11 mouse cellular contexts compared by ENCODE assay signal in genomic region chr11:36678542-36678941, GRCm38 (mm10).
DNase-seq lines count a peak whose midpoint lies in the region; ATAC-seq and TF ChIP-seq lines count a peak whose summit lies in the region.
"Had no signal": no experiment of that assay in that cellular context is flagged by ENCODE, and none has a peak within 500 bp of the region (broad histone marks: within the 10 kb centered on the region; RNA-seq: fewer than 3 reads in every experiment).

No protein-coding gene starts in this region.

- ATAC-seq in heart, embryonic 14.5 days (ENCODE audit: insufficient number of reproducible peaks, insufficient read depth, low FRiP score, low read depth) = no peak
- no peak for ATAC-seq in midbrain, embryonic 11.5 days (ENCODE audit: low FRiP score)

- TF ChIP-seq EP300 in heart, adult 2 months (IDR thresholded peaks at IDR 0.05; ENCODE audit: insufficient read depth, low read depth, low read length) = no peak

- H3K4me1 ChIP-seq in heart, embryonic 14.5 days (ENCODE audit: control insufficient read depth in 2 of 2, insufficient read depth in 2 of 2, low read length in 2 of 2) = peaks cover 4 to 8% of the 10 kb centered on the region in 2 experiments; a peak in 3 of 4 replicates
- no peaks in the 10 kb centered on the region; the same call in 1 of the 2 replicates for H3K4me1 ChIP-seq in heart, adult 2 months (ENCODE audit: control insufficient read depth, insufficient read depth, low read length)
- peaks cover 3% of the 10 kb centered on the region for H3K4me1 ChIP-seq in cortical plate, adult 2 months (ENCODE audit: control insufficient read depth, insufficient read depth, low read length)
- H3K4me1 ChIP-seq in hindbrain, embryonic 10.5 days (replicated peaks) = peaks cover 51% of the 10 kb centered on the region
- peaks cover 24% of the 10 kb centered on the region for H3K4me1 ChIP-seq in midbrain, embryonic 11.5 days (ENCODE audit: control insufficient read depth, insufficient read depth, low read length)
- H3K4me1 ChIP-seq: stomach, embryonic 15.5 days had no signal

- no peaks in the 10 kb centered on the region for H3K27me3 ChIP-seq in heart, embryonic 14.5 days (ENCODE audit: control insufficient read depth, insufficient read depth, low read length)
- H3K27me3 ChIP-seq in heart, adult 2 months (ENCODE audit: control insufficient read depth, insufficient read depth, low read length) = peaks cover 1% of the 10 kb centered on the region
- no peaks in the 10 kb centered on the region for H3K27me3 ChIP-seq in hindbrain, embryonic 10.5 days (ENCODE audit: insufficient read depth, poor library complexity, severe bottlenecking)
- H3K27me3 ChIP-seq in midbrain, embryonic 11.5 days (ENCODE audit: control insufficient read depth, insufficient read depth, low read length) = no peaks in the 10 kb centered on the region

- no peaks in the 10 kb centered on the region for H3K36me3 ChIP-seq in heart, embryonic 14.5 days (ENCODE audit: control insufficient read depth, insufficient read depth, low read length)
- H3K36me3 ChIP-seq in heart, adult 2 months (ENCODE audit: control insufficient read depth, insufficient read depth, low read length) = no peaks in the 10 kb centered on the region
- no peaks in the 10 kb centered on the region for H3K36me3 ChIP-seq in hindbrain, embryonic 10.5 days
- no peaks in the 10 kb centered on the region for H3K36me3 ChIP-seq in midbrain, embryonic 11.5 days (ENCODE audit: control insufficient read depth, insufficient read depth, low read length)
- H3K36me3 ChIP-seq: stomach, embryonic 15.5 days had no signal

- H3K27ac ChIP-seq in heart, embryonic 14.5 days (replicated peaks in 1 of 2; ENCODE audit: control insufficient read depth in 1 of 2, insufficient read depth in 1 of 2, low read depth in 2 of 2, low read length in 2 of 2) = no peak overlapping the region
- no peak overlapping the region for H3K27ac ChIP-seq in heart, adult 2 months
- peak overlapping the region; percentile 73 for H3K27ac ChIP-seq in cortical plate, adult 2 months (ENCODE audit: insufficient read depth, low read length)
- H3K27ac ChIP-seq in hindbrain, embryonic 10.5 days = peak overlapping the region; percentile 96
- H3K27ac ChIP-seq in midbrain, embryonic 11.5 days (ENCODE audit: low read depth, low read length) = peak overlapping the region; percentile 96
- H3K27ac ChIP-seq: stomach, embryonic 15.5 days had no signal

- peak overlapping the region; percentile 75 for H3K4me2 ChIP-seq in heart, embryonic 14.5 days (ENCODE audit: low read length)
- peak overlapping the region; percentile 44 for H3K4me2 ChIP-seq in midbrain, embryonic 11.5 days

- H3K4me3 ChIP-seq in heart, embryonic 14.5 days (ENCODE audit: control insufficient read depth in 1 of 2, insufficient read depth in 1 of 2, low read depth in 1 of 2, low read length in 2 of 2) = peak overlapping the region in 1 of 2 experiments; percentile 53; a peak in 2 of 4 replicates
- H3K4me3 ChIP-seq in heart, adult 2 months = no peak overlapping the region
- peak overlapping the region; percentile 66; the same call in 1 of the 2 replicates for H3K4me3 ChIP-seq in cortical plate, adult 2 months (ENCODE audit: insufficient read depth, low read length)
- H3K4me3 ChIP-seq in hindbrain, embryonic 10.5 days = peak overlapping the region; percentile 58
- H3K4me3 ChIP-seq in midbrain, embryonic 11.5 days (ENCODE audit: low read depth, low read length) = peak overlapping the region; percentile 48; the same call in 1 of the 2 replicates

- 50% methylated on average over 2 of the region's 2 CpGs for WGBS in heart, embryonic 14.5 days
- WGBS in heart, adult 2 months = 61% methylated on average over 2 of the region's 2 CpGs
- 35% methylated on average over 2 of the region's 2 CpGs for WGBS in hindbrain, embryonic 10.5 days
- 10% methylated on average over 2 of the region's 2 CpGs for WGBS in midbrain, embryonic 11.5 days

- intact Hi-C loops in heart, adult 2 months (cut with DNase I) = no loop called here

- peak overlapping the region; percentile 75; the same call in 1 of the 2 replicates for H3K9ac ChIP-seq in heart, embryonic 14.5 days (ENCODE audit: low read length)
- no peak overlapping the region for H3K9ac ChIP-seq in heart, adult 2 months (ENCODE audit: low read depth, low read length)
- peak overlapping the region; percentile 37 for H3K9ac ChIP-seq in midbrain, embryonic 11.5 days (ENCODE audit: low read length)
- H3K9ac ChIP-seq: stomach, embryonic 15.5 days had no signal

- no peak for TF ChIP-seq CTCF in heart, adult 2 months (IDR thresholded peaks at IDR 0.05)
- no peak for TF ChIP-seq CTCF in cortical plate, adult 2 months (IDR thresholded peaks at IDR 0.05; ENCODE audit: extremely low read depth, insufficient read depth, low read length)

- TF ChIP-seq POLR2A in heart, adult 2 months (IDR thresholded peaks at IDR 0.05; ENCODE audit: insufficient read depth, low read depth, low read length) = no peak
- no peak for TF ChIP-seq POLR2A in cortical plate, adult 2 months (IDR thresholded peaks at IDR 0.05; ENCODE audit: extremely low read depth, insufficient read depth, low read length)

- no peaks in the 10 kb centered on the region for H3K9me3 ChIP-seq in heart, embryonic 14.5 days (ENCODE audit: control insufficient read depth, low read length)
- no peaks in the 10 kb centered on the region for H3K9me3 ChIP-seq in hindbrain, embryonic 10.5 days
- H3K9me3 ChIP-seq in midbrain, embryonic 11.5 days (ENCODE audit: control insufficient read depth, low read length) = no peaks in the 10 kb centered on the region
- H3K9me3 ChIP-seq: stomach, embryonic 15.5 days had no signal

- H3K79me2 ChIP-seq in heart, adult 2 months (replicated peaks; ENCODE audit: control insufficient read depth, insufficient read depth, low read length) = no peaks in the 10 kb centered on the region

- DNase-seq in heart, adult 2 months = no peak
- DNase-seq in hindbrain, embryonic 10.5 days (ENCODE audit: low spot score) = no peak
- peak; percentile 91 for DNase-seq in midbrain, embryonic 11.5 days (ENCODE audit: low spot score, missing footprints)
- no peak for DNase-seq in urinary bladder, adult 18-20 months (ENCODE audit: low spot score in 2 of 2)
- no peak for DNase-seq in testis, postnatal 10 days (ENCODE audit: low spot score)
- DNase-seq in frontal cortex, postnatal 25 days (ENCODE audit: low spot score in 2 of 2) = no peak
- DNase-seq: heart, adult 18-20 months; layer of hippocampus, postnatal 36 days had no signal

Comparison
In these comparisons a context has a peak if more than half of its experiments do, and no peak if none do; other contexts are left out.
1. H3K27ac ChIP-seq: peak in cortical plate, adult 2 months (single experiment), hindbrain, embryonic 10.5 days (single experiment) and midbrain, embryonic 11.5 days (single experiment); none in heart, embryonic 14.5 days (0 of 2) and heart, adult 2 months (single experiment).